Mouse (Mus musculus): ENCODE data around the gene Dnm1l. TPM values are rescaled to one million over a fixed set of nuclear protein-coding genes. Genes with fewer than 3 reads are reported as not detected.

The Dnm1l gene
- polyA plus RNA-seq, 1 experiment from 2014 or later = 81.3 TPM

DNA sequence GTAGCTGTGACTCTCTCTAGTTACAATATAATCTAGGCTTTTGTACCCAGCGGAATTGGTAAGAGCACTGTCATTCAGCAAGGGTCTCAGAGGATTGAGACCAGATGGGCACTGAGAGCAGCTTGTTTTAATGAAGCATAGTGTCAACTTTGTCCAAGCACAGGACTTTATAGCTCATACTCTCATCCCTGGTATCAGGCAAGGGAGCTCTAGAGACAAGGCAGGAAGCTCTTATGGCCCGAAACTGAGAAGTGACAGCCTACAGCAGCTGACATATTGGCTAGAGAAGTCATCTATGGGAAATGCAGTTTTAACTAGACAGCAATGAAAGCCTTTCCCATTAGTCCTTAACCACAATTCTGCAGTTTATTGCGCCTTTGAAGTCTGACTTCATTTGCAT is 85.8 kb downstream of the Dnm1l start:
- WGBS = 26% methylated on average over 3 of the region's 3 CpGs
- H3K4me2 ChIP-seq = no peak overlapping the region
- H3K36me3 ChIP-seq (ENCODE audit: poor library complexity, severe bottlenecking) = no peaks in the 10 kb centered on the region
- no peak overlapping the region for H3K27ac ChIP-seq
- no peaks in the 10 kb centered on the region for H3K27me3 ChIP-seq
- H3K9me3 ChIP-seq (replicated peaks) = no peaks in the 10 kb centered on the region
- ATAC-seq = peak; percentile 19; the same call in 1 of the 2 replicates
- H3K4me3 ChIP-seq = no peak overlapping the region
- H3K4me1 ChIP-seq = peaks cover 12% of the 10 kb centered on the region
- no peak overlapping the region for H3K9ac ChIP-seq

DNA sequence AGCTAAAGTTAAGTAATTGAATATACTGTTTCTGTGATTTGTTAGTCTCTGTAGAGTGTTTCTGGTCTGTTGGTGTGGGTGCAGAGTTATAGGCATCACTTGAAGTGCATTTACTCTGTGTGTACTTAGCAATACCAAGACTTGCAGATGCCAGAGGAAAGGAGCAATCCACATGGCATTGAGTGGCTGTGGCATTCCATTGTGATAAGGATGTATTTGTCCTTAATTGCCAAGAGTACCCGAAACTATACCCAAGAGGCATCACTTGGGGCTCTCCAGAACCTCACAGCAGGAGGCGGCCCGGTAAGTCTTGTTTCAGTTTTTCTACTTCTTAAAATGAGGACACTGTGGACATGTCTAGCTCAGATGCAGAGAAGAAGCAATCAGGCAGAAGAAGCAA is 96.3 kb downstream of the Dnm1l start:
- Histone ChIP-seq H3K4me2 (no peak overlapping the region), H3K27ac (no peak overlapping the region), H3K27me3 (no peaks in the 10 kb centered on the region), H3K9me3 (replicated peaks) (no peaks in the 10 kb centered on the region), H3K4me1 (no peaks in the 10 kb centered on the region), H3K36me3 (ENCODE audit: poor library complexity, severe bottlenecking) (no peaks in the 10 kb centered on the region), H3K4me3 (no peak overlapping the region), H3K9ac (no peak overlapping the region)
- 86% methylated on average over 3 of the region's 3 CpGs for WGBS
- no peak for ATAC-seq

Other genes with a start within 250 kb of the Dnm1l start
- 1.1 and 1.4 TPM in 2 replicates for gene Pkp2, start 145.6 kb downstream of the Dnm1l start, polyA plus RNA-seq (2015; fragmentation: Nextera tagmentation; extraction: Ambion mirVana)
- 28.8 and 30.3 TPM in 2 replicates for gene Yars2, start 56.0 kb downstream of the Dnm1l start, polyA plus RNA-seq (2015; fragmentation: Nextera tagmentation; extraction: Ambion mirVana)
- 28.9 and 30.0 TPM in 2 replicates for gene Fgd4, start 241.6 kb upstream of the Dnm1l start, polyA plus RNA-seq (2015; fragmentation: Nextera tagmentation; extraction: Ambion mirVana)